Mouse (Mus musculus) liver, adult (tissue): ENCODE data around the gene Slc39a9.

Source experiments
- GATA4 ChIP-seq: IDR thresholded peaks from 2 replicates; pipeline ENCODE4 v1.6.1; 2014; ENCODE audit warnings: mild to moderate bottlenecking, low read length; ENCODE audit not compliant: insufficient replicate concordance

The Slc39a9 gene

DNA sequence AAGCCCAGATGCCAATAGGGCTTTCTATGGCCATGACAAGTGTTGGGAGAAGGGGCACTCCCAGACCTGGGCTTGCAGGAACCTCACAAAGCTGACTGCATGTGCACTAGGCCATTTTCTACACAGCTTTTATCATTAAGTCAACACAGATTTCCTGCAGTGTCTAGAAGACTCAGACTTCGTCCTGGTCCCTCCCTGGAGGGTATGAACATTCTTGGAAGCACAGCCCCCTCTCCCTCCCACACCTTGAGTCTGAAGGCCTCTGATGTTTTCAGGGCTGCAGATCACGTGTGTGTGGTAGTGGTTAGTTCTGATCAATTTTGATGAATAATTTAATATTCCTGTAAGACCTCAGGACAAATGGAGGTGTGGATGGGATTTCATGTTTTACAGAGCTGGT, 50.0 kb downstream of the Slc39a9 start:
- no peak for TF ChIP-seq GATA4

DNA sequence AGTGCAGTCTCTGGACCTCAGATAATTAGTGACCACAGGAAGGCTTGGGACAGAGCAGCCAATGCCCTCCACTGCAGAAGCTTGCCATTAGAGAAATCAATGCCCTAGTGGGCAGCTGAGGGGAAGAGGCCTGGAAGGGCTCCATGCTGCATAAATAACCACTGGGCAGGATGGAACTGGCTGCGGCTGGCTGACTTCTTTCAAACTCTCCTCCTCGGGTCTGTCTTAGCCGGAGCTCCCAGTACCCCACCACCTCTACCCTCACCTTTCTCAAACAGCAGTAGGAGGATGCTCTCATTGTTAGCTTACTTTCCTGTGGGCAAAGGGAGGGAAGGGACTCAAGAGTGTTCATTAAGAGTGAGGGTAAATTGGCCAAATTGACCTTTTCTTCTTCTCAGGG, 51.3 kb downstream of the Slc39a9 start:
- TF ChIP-seq GATA4 = no peak

DNA sequence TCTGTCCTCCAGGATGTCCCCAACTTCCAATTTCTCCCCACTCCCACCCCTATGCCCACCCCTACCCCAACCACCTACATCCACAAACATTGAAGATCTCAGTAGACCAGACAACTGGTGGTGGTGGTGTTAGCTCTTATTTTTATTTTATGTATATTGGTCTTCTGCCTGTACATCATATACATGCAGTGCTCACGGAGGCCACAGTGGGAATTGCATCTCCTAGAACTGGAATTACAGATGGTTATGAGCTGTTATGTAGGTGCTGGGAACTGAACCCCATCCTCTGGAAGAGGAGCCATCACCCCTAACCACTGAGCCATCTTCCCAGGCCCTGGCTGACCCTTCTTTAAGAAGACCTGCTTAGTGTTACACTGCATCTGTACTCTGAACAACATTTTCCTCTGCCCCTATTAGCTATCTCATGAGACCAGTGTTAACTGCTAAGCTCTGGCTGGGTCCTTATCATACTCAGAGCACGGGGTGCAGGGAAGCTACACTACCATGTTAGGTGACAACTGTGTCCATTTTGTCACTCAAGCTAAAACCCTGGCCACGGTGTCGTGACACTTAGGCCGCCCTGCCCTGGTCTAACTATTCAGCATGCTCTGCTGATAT, 55.0 kb downstream of the Slc39a9 start:
- TF ChIP-seq GATA4 = no peak

- no peak for TF ChIP-seq GATA4
Measured at GRCm38 (mm10) chr12:80699144-80699531, 55.5 kb downstream of the Slc39a9 start.

- TF ChIP-seq GATA4 = no peak
Measured at GRCm38 (mm10) chr12:80701332-80701731, 57.6 kb downstream of the Slc39a9 start.

GRCm38 (mm10) chr12:80706208-80706914, 62.7 kb downstream of the Slc39a9 start:
- TF ChIP-seq GATA4 = no peak

DNA sequence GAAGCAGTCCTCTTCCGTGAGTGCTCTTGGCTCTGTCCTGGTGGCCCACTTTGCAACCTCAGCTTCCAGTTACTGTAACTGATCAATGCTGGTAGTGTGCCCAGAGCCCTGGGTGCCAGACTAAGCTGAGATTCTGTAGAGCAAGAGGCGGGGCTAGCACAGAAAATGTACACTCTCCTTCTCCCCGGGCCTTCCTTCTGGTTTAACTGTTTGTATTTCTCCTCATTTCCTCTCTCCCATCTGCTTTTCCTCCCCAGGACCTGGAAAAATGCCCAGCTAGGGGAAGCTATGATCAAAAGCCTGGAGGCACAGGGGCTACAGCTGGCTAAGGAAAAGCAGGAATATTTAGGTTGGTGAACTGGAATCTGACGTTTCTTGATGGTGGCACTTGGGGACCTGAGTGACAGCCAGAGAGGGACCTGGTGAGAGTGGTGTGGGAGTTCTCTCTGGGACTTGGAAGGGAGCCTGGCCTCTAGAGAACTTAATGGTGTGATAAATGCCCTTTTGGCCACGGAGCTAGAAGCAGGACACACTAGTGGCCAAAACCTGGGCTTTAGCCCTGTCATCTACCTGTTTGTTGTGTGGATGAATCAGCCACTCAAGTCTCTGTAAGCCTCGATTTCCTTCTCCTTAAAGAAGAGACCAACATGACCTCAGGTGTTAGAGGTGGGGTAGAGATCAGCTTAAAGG, 63.4 kb downstream of the Slc39a9 start:
- no peak for TF ChIP-seq GATA4

DNA sequence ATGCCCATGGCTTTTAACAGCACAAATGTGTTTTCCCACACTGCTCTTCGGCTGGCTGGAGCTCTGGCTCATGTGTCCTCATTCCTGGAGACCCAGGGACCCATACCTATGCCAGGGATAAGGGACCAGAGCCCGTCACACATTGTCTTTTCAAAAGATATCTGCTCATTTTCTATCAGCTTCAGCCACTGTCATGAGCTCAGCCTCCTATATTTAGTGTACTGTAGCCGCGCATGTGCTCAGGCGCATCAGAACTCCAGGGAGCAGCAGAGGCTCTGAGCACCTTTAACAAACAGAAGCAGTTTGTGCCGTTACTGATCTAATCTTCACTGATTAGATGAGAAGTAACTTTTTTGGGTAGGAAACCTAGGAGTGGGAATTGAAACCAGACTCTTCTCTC, 72.2 kb downstream of the Slc39a9 start:
- no peak for TF ChIP-seq GATA4

- TF ChIP-seq GATA4 = no peak
Measured at GRCm38 (mm10) chr12:80719141-80719540, 75.5 kb downstream of the Slc39a9 start.

GRCm38 (mm10) chr12:80720507-80720906, 76.8 kb downstream of the Slc39a9 start:
- no peak for TF ChIP-seq GATA4

GRCm38 (mm10) chr12:80721458-80721857, 77.8 kb downstream of the Slc39a9 start:
- no peak for TF ChIP-seq GATA4

DNA sequence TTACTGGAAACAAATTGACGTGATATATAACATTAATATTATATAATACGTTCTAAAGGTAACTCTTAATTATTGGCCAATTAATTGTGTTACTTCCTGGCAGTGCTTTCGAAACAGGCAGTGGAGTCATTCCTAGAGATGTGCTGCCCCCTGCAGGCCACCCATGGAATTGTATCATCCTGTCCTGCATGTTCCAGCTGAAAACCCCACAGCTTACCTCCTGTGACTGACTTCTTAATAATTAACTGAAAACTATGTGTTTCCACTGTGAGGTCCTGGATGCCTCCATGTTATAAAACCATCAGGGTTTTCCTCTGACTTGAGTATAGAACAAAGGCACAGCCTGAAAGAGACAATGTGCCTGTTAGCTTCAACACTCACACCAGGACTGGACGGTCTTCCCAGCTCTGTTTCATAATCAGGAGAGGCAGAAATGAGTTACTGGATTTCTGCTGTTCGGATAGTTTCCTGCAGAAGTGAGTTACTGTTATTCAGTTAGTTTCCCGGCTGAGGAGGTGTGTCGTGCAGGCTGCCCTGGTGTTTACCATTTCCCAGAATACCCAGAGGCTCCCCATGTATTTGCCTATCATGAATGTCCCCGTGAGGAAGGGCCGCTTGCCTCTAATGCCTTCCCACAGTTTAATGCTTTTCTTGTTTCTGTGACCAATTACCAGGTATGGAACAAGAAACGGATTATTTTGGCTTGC, 81.3 kb downstream of the Slc39a9 start:
- no peak for TF ChIP-seq GATA4

DNA sequence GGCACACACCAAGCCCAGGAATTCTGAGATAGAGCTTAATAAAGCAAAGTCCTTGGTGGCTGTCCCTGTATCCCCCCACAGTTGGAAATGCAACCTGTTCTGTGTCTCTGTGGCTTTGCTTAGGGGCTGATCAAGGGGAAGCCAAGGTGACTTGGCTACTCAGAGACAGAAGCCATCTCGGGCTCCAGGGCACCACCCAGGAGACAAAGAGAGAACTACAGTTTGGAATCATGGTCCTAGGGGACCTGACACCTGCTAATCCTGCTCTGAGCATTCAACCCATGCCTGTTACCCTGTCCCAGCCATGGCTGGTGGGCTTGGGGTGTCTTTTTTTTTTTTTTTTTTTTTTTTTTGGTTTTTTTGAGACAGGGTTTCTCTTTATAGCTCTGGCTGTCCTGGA, 84.5 kb downstream of the Slc39a9 start:
- no peak for TF ChIP-seq GATA4

GRCm38 (mm10) chr12:80728814-80729213, 85.1 kb downstream of the Slc39a9 start:
- TF ChIP-seq GATA4 = no peak

DNA sequence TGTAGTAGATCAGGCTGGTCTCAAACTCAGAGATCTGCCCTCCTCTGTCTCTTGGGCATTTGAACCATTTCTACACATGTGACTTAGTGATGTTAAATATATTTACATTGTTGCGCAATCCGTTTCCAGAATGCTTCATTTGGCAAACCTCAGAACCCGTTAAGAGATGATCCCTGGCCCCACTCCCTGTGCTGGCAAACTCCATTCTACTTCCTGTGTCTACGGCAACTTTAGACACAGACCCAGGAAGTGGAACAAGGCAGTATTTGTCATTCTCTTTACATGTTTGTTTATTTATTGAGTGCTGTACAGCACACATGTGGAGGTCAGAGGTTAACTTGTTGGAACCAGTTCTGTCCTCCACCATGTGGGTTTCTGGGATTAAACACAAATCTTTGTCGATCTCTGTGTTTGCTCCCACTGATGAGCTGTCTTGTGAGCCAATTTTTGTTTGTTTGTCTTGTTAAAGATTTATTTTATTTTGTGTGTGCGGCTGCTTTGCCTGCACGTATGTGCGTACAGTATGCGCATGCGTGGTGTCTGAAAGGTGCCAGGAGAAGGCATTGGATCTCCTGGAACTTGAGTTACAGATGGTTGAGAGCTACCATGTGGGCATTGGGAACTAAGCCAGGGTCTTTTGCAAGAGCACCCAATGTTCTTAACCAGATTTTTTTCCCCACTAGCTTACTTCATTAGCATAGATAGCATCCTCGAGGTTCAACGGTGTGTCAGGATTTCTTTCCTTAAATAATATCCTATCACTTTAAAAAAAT, 86.3 kb downstream of the Slc39a9 start:
- TF ChIP-seq GATA4 = no peak
